Mouse (Mus musculus) cerebellum, adult 9-11 months (tissue): ENCODE results near the gene Gtf2i.

Experiments used
- DNase-seq: peaks from one replicate; pipeline ENCODE4 v3.0.0; 2022

Gtf2i gene

DNA sequence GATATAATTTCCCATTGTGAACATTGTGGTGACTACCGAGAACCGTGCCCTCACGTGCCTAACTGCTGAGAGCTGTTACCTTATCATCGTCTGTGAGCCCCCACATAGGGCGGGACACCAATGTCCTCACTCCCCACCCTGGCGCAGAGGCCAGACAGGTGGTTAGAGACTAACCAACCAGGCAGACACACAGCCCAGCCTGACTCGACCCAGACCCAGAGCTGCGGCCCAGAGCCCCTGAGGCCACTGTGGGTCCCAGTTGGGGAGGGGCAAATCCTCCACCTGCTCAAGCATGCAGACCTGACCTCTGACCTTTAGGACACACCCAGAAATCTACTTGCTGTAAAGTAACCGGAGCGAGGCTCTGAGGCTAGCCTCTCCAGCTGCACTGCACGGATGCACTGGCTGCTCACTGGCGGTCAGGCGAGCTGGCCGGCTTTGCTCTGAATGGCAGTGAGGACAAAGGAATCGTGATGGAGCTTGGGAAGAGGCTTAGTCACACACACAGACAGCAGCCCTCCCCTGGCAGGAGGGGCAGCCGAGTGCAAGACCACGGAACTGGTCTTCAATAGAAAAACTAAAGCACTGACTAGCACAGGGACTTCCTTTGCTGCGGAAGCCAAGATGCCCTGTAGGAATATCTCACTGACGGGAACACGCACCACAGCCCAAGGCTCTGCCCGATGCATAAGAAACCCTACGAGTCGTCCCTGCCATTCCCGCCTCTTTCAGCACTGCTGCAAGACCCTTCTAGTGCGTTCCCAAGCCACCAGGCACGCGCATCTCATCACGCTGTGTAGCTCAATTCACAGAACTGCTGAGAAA lies 76.4 kb downstream of the Gtf2i start:
- no peak for DNase-seq

DNA sequence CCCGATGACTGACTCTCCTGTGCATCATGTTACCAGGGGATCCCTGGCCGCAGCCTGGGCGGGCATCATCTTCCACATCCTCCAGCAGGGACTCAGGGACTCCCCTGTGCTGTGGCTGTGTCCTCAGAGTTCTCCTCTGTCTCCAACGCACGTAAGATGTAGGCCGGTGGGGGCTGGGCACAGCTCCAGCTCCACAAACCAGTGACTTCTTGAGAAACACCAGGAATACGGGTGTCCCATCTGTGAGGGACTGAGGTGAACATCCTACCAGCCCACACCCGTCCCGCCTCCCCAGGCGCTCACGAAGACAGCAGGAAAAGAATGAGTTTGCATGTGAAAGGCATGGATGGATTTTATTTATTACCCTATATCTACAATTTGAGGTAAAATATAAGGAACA lies 77.1 kb downstream of the Gtf2i start:
- DNase-seq: no peak

DNA sequence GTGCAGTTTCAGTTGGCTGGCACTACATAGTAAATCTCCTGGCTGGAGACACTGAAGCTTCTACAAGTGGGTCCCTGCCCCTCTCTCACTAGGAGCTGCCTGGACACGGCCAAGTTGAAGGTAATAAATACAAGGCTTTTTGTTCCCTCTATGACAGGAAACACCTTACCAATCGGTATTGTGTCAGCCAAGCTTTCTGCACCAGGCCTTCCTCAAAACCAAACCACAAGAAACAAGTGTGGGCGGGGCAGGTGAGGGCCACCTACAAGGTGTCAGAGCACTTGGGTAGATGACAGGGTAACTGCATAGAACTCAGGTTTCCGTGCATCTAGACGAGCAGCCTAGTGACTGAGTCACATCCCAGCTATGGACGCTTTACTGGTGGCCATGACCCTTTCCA lies 77.8 kb downstream of the Gtf2i start:
- no peak for DNase-seq

DNA sequence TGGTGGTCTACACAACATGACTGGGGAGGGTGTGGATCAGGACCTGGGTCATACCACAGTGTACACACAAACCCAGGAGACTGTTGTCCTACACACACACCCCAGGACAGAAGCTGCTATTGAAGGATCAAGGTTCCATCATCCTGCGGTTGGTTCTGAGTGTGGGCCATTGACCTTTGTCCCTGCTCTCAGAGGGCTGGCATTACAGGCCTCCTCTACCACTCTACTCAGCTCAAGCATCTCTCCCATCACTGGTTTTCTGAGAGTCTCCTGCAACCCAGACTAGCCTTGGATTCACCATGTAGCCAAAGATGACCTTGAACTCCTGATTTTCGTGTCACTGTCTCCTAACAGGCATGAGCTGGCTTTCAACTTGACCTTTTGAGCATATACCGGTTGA lies 78.3 kb downstream of the Gtf2i start:
- DNase-seq: no peak

DNA sequence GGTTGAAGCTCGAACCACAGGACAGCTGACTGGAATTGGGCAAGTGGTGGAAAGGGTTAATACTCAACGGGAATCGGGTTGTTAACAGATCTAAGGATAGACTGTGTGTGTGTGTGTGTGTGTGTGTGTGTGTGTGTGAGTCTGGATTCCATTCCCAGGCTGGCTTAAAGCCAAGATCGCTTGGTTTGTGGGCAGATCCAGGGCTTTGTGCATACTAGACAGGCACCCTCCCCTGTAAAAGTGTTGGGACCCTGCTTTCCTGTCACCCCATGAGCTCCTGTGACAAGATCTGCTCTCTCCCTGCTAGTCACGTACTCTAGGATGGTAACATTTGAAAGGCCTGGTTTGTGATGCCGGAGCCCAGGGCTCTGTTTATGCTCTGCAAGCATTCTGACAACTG lies 79.4 kb downstream of the Gtf2i start:
- no peak for DNase-seq

DNA sequence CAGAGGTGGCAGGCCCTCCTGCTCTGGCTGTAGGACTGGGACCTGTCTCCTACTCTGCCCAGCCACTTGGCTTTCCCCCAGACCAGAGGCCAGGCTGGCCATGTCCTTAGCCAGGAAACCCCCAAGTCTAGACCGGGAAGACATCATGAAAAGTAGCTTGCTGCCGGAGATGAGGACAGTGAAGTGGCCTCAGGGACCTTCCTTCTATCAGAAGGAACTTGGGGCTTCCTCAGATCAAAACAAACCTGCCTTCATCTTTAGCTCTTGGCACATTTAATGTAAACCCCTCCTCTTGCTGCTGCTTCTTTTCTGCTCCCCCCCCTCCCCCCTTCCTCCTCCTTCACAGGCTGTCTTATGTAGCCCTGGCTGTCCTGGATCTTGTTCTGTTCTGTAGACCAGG lies 80.4 kb downstream of the Gtf2i start:
- no peak for DNase-seq

DNA sequence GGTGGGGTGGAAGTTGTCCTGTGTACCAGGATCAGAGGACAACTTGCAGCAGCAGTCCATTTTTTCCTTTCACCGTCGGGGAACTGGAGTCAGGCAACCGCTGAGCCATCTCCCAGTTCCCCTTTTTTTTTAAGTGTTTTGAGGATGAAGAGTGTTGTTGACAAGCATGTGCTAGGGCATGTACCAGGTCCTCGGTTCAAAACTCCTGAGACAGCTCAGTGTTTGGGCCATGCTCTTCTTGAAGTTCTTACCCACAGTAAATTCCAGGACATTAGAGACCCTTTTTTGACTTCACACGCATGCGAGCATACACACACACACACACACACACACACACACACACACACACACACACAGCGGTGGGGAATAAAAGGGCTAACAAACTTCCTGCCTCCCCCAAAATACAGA lies 81.3 kb downstream of the Gtf2i start:
- DNase-seq: no peak

DNA sequence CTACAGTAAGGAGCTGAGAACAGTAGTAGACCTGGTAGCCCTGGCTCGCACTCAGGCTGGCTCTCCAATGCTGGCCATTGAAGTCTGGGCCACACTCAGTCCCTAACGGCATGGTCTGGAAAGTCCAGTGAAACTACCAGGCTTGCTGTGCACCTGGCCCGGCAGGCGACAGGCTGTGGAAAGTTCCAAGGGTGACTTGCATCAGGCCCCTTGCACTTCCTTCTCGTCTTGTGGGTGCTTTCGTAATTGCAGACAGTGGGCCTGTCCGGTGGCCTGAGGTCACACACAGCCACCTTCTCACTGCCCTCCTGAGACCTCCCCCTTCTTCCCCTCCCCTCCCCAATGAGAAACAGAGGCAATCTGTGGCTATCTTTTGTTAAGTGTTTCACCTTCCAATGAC lies 82.0 kb downstream of the Gtf2i start:
- no peak for DNase-seq

DNA sequence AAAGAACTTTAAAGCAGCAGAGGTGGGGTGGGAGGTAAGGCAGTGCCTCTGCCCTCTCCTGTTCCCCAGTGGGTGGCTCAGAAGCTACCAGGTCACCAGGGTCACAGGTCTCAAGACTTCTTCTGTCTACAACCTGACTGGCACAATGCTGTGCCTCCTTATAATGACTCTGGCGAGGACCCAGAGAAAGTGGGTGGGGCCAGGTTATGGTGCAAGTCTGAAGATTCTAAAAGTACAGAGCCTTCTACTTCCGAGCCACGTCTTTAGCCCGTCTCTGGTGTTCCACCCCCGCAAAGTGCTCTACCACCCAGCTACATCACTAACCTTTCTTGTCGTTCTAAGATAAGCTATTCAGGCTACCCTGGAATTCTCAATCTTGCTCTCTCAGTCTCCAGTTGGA lies 82.4 kb downstream of the Gtf2i start:
- no peak for DNase-seq

DNA sequence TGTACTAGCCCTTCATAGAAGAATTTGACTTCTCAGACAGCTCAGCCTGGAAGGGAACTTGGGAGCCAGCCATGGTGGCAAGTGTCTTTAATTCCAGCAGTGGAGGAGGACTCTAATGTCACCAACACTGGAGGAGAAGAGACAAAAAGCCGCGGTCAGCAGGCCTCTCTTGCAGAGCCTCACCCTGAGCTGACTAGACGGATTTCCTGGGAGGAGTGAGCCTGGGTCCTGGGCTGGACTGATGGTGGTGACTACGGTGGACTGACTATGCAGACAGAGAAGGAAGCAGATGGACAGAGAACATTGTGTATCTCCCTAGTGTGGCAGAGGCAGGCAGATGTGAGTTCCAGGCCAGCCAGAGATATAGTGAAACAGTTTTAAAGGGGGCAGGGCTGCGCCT lies 83.2 kb downstream of the Gtf2i start:
- DNase-seq: no peak

DNA sequence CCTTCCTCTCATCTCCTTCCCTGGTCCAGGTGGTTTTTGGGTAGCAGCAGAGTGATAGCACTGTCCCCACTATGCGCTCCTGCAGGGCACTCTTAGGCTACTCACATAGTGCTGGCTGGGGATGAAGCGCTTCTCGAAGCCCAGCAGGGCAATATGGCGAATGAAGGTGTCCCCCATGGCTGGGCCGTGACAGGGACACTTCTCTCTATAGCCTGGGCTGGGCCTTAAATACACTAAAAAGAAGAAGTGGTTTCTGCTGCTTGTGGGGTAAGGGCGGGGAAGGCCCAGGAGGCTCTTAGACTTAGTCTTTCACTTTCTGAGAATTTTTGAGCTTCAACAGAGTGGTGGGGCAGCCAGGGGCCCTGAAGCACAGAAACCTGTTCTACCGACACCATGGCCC lies 85.2 kb downstream of the Gtf2i start, which contains the start of gene Ncf1:
Ncf1 (minus strand) TSS at position 235 of the 400 bp plus-strand sequence.
- no peak for DNase-seq

DNA sequence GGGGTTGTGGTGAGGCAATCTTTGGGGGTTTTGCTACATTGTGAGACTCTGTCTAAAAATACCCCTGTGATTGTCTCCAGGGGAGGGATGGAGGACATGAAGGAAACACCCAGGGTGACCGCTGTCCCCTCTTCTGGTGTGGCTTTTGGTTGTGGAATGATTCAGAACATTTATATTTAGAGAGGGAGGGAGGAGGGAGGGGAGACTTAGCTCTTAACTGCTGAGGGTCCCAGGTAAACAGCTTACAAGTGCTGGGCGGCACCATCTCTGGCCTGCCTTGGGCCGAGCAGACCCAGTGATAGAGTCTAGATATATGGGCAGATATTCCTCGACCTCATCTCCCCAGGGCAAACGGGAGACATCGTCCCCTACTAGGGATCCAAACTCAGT lies 86.3 kb downstream of the Gtf2i start:
- no peak for DNase-seq

DNA sequence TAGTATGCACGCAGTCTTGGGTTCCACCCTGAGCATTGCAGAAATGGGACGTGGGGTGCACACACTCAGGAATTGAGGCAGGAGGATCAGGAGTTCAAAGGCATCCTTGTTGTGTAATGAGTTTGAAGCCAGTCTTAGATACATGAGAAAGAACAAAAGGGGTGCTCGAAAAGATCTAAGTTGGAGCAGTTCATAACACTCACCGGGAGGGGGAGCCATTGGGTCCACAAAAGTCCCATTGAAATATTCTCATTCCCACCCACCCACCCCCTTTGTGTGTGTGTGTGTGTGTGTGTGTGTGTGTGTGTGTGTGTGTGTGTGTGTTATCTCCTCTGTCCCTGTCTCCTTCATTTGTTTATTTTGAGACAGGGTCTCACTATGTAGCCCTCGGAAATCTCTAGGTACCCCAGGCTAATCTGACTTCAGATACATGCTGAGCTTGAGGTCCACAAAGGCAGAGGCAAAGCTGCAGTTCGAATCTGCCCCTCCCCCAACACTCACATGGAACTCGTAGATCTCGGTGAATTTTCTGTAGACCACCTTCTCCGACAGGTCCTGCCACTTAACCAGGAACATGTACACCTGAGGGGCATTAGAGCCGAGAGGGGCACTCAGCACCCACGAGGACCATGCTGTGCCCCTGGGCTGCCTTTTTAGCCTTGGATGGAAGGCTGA lies 86.8 kb downstream of the Gtf2i start:
- DNase-seq: no peak

DNA sequence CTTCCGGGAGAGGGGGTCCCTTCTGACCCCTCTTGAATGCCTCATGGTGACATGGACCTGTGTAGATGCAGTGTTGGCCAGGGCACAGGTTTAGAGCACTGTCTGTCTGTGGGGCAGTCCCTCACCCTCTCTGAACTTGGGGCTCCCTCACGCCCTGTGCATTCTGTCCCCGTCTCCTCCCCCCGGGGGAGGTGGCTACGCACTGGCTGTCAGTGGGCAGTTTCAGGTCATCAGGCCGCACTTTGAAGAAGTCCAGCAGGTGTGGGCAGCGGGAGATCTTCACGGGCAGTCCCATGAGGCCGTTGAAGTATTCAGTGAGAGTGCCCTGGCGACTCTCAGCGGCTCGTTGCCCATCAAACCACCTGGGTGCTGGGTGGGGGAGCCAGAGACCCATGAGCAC lies 87.6 kb downstream of the Gtf2i start:
- DNase-seq: no peak

DNA sequence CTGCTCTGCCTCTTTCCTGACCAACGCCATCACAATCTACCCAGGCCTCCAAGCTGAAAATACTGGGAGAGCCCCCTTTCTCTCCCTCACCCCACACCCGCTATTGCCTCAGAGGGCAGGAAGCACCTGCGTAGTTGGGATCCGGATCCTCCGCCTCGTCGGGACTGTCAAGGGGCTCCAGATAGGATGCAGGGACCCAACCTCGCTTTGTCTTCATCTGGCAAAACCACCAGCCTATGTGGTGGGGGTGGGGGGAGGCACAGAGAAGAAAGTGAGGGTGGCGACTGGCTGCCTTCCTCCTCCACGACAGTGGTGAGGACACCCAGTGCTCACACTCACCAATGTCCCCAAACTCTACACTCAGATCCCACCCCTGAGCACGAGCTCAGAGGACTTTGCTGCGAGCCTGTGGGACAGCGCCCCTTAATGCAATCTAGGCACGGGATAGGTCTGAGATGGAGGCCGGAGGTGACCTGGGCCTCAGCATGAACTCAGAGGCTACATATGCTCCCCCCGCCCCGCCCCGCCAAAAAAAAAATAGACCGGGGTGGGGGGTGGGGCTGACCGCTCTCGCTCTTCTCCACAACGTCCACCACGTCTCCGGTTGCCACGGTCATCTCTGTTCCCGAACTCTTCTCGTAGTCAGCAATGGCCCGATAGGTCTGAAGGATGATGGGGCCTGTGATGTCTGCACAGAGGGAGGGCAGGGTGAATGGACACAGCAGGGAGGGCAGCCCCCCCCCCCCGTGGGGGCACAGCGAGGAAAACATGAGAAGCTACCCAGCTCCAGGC lies 89.3 kb downstream of the Gtf2i start:
- no peak for DNase-seq

DNA sequence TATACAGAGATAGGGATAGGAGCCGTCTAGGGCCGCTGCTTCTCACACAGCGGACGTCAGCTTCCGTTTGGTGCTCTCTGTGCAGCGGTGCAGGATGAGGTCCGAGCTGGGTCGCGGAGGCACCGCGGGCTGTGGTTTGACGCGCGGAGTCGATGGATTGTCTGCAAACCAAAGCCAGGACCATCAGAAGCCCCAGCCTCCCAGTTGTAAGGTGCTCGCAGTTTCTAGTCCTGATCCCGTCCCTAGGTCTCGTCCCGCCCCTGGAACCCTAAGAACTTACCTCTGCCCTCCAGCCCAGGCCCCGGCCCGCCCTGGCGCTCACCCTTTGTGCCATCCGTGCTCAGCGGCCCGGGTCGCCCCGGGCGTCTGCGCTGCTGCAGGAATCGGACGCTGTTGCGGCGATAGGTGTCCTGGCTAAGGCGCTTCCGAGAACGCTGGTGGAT lies 92.8 kb downstream of the Gtf2i start:
- no peak for DNase-seq

DNA sequence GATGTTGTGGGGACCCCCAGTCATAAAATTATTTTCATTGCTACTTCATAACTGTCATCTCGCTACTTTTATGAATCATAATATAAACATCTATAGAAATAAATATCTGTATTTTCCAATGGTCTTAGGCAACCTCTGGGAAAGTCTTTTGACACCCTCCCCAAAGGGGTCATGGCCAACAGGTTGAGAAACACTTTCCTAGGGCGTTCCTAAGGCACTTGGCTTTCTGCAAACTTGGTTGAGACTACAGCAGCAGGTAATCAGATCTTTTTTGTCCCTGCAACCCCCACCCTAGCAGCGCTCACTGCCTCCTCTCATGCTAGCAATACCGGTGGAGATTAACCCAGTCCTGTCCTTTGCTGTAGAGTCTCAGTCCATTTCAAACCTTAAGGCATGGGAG lies 93.3 kb downstream of the Gtf2i start:
- no peak for DNase-seq

DNA sequence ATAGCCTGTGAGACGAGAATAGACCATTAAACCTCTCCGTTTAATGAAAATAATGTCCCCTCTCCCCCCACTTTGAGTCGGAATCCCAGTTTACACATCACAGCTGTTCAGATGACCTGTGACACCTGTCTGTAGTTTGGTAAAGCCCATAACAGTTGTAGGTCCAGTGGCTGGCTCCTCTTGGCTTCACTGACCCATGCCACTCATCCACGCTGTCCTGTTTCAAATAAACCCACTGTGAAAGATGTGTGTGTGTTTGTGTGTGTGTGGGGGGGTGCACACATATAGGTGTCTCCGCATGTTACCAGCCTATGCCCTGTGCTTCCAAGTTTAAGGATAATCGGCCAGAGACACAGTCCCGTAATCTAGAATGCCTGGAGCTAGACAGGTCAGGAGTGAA lies 96.7 kb downstream of the Gtf2i start:
- DNase-seq: no peak

DNA sequence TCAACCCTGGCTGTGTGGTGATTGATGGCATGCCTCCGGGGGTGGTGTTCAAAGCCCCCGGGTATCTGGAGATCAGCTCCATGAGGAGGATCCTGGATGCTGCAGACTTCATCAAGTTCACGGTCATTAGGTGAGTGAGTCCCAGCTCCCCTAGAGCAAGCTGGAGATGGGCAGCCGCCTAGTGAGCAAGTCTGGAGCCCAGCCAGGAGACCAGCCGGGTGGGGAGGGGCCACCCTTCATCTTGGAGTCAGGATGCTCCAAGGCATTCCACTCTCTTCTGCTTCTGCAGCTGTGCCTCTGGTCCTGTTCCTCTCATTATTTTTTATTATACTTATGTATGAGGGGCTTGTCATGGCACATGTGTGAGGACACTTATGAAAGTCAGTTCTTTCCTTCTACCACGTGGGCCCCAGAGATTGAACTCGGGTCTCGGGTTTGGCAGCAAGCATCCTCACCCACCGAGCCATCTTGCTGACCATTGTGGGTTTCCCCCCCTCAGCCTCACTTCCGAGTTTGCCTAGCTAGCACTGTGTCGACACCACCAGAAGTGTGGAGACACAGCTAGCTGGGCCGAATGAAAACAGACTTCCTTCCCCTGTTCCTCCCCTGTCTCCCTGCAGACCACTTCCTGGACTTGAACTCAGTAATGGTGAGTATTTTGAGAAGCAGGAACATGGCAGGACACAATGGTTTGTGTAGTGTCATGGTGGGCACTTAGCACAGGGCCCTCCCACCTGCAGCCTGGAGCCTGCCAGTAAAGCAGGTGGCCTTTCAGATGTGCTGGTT lies 100.3 kb downstream of the Gtf2i start:
- DNase-seq: no peak

DNA sequence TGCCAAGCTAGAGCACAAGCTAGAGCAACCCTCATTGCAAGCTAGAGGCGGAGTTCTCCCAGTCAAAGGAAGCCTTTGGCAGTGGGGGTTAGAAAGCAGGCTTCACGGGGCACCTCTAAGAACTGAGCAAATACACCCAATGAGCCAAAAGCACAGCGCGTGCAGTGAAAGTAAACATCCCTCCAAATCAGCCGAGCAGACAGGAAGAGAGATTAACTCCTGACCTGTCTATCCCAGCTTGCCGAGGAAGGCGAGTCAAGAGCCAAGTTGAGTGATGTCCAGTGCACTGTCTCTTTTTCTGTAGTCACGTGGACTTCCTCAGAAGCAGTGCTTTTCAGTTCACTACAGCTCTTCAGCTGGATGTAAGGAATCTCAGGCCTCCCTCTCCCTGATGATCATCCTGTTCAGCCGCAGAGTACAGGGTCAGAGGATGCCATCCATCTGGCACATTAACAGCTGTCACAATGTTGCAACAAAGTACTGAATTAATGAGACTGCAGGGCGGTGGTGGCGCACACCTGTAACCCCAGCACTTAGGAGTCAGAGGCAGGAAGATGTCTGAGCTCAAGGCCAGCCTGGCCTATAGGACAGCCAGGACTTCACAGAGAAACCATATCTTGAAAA lies 104.5 kb downstream of the Gtf2i start:
- no peak for DNase-seq

DNA sequence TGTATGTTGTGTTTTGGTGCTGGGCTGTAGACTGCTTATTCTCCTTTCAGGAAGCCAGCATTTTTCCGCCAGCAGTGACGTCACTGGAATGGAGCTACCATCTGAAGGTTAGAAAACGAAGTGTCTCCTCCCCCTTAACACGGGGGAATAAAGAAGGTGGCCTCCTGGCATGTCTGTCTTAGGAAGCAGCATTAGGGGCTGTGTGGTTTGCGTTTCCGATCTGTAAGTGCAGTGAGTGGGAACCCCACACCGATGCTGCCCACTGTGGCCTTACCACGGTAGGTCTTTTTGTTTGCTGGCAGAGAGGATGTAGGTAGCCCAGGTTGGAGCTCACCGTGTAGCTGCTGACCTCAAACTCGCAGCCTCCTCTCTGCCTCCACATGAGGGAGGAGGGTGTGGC lies 107.8 kb downstream of the Gtf2i start:
- no peak for DNase-seq

DNA sequence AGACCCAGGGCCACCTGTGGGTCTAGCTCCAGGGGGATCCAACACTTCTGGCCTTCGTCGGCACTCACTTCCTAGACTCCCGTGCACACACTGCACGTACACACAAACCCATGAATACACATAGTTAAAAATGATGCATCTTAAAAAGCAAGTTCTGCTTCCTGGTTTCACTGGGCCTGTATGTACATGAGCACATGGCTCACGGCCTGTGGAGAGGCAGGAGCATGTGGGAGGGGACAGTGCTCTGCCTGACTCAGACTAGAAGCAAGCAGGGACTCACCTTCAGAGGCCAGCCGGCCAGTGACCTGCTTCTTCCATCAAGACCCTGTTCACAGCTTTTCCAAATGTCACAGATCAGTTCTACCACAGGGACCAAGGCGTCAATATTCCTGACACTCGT lies 120.9 kb downstream of the Gtf2i start:
- no peak for DNase-seq

DNA sequence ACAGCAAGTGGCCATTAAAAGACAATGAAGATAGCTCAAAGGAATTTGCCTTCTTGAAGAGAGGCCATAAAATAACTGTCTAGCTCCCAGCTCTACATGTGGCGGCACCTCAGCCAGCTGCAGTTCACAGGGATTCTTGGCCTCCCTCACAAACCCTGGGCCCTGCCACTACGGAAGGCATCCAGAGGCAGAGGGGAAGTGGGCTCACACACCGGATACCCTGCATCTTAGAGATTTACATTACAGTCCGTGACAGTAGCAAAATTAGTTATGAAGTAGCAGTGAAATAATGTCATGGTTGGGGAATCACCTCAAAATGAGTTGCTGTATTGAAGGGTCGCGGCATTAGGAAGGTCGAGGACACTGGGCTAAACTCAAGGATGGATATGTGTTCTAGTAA lies 126.0 kb downstream of the Gtf2i start:
- no peak for DNase-seq
